Mouse (Mus musculus): ENCODE measurements around the gene Lancl2.
A peak's percentile ranks its signal among the peaks of the same experiment; 100 is the strongest.

Gene Lancl2

GRCm38 (mm10) chr6:57702376-57702742 lies at the start of gene Lancl2:
Lancl2 (plus strand) TSS chr6:57702540.
- DNase-seq (ENCODE audit: low read depth): no peak

GRCm38 (mm10) chr6:57661295-57661694 lies 41.0 kb upstream of the Lancl2 start:
- no peak for DNase-seq (ENCODE audit: low read depth)

GRCm38 (mm10) chr6:57684156-57684555 lies 18.2 kb upstream of the Lancl2 start:
- no peak for DNase-seq (ENCODE audit: low read depth)

GRCm38 (mm10) chr6:57691467-57692261 lies 10.7 kb upstream of the Lancl2 start, which contains the start of gene Pyurf:
Pyurf (minus strand) TSS chr6:57692078.
- DNase-seq (ENCODE audit: low read depth): peak; percentile 70

GRCm38 (mm10) chr6:57693116-57693515 lies 9.2 kb upstream of the Lancl2 start:
- no peak for DNase-seq (ENCODE audit: low read depth)

GRCm38 (mm10) chr6:57701686-57702085 lies 654 bp upstream of the Lancl2 start:
- DNase-seq (ENCODE audit: low read depth): no peak

- peak; percentile 82 for DNase-seq (ENCODE audit: low read depth)
These were observed 581 bp downstream of the Lancl2 start for GRCm38 (mm10) chr6:57702743-57703499.

- no peak for DNase-seq (ENCODE audit: low read depth)
These were observed 1.4 kb downstream of the Lancl2 start for GRCm38 (mm10) chr6:57703703-57704102.

- no peak for DNase-seq (ENCODE audit: low read depth)
These were observed 4.4 kb downstream of the Lancl2 start for GRCm38 (mm10) chr6:57706721-57707120.

- no peak for DNase-seq (ENCODE audit: low read depth)
These were observed 9.4 kb downstream of the Lancl2 start for GRCm38 (mm10) chr6:57711726-57712125.

GRCm38 (mm10) chr6:57721347-57721746 lies 19.0 kb downstream of the Lancl2 start:
- no peak for DNase-seq (ENCODE audit: low read depth)

- DNase-seq (ENCODE audit: low read depth): no peak
These were observed 40.4 kb downstream of the Lancl2 start for GRCm38 (mm10) chr6:57742749-57743148.

GRCm38 (mm10) chr6:57743333-57743732 lies 41.0 kb downstream of the Lancl2 start:
- no peak for DNase-seq (ENCODE audit: low read depth)

- DNase-seq (ENCODE audit: low read depth): no peak
These were observed 41.8 kb downstream of the Lancl2 start for GRCm38 (mm10) chr6:57744123-57744522.

- peak; percentile 42 for DNase-seq (ENCODE audit: low read depth)
These were observed 42.8 kb downstream of the Lancl2 start for GRCm38 (mm10) chr6:57744974-57745747.

GRCm38 (mm10) chr6:57745748-57746129 lies 43.4 kb downstream of the Lancl2 start:
- DNase-seq (ENCODE audit: low read depth): no peak

GRCm38 (mm10) chr6:57753962-57754759 lies 51.8 kb downstream of the Lancl2 start:
- no peak for DNase-seq (ENCODE audit: low read depth)

GRCm38 (mm10) chr6:57763054-57763453 lies 60.7 kb downstream of the Lancl2 start:
- no peak for DNase-seq (ENCODE audit: low read depth)

GRCm38 (mm10) chr6:57765095-57765878 lies 62.9 kb downstream of the Lancl2 start:
- no peak for DNase-seq (ENCODE audit: low read depth)

GRCm38 (mm10) chr6:57766287-57766686 lies 63.9 kb downstream of the Lancl2 start:
- DNase-seq (ENCODE audit: low read depth): no peak
